Mouse (Mus musculus) thymus, adult 2 months (tissue): ENCODE results near the gene Robo2. TPM values are rescaled to one million over a fixed set of nuclear protein-coding genes. Genes with fewer than 3 reads are reported as not detected.

Experiments used
- DNase-seq: peaks from one replicate; pipeline ENCODE4 v3.0.0; 2021
- H3K27ac ChIP-seq: fragments of 200-500 bp; 2 replicates; pipeline ENCODE4 v1.5.1; 2012; ENCODE audit warnings: low read length, control low read depth; ENCODE audit not compliant: control insufficient read depth, insufficient read depth
- H3K27me3 ChIP-seq: fragments of 200-500 bp; 2 replicates; pipeline ENCODE4 v1.6.1; 2012; ENCODE audit warnings: mild to moderate bottlenecking, low read length, moderate library complexity, mixed read lengths; ENCODE audit not compliant: control insufficient read depth, insufficient read depth
- H3K36me3 ChIP-seq: fragments of 200-500 bp; 2 replicates; pipeline ENCODE4 v1.6.1; 2012; ENCODE audit warnings: mild to moderate bottlenecking, low read length, moderate library complexity; ENCODE audit not compliant: control insufficient read depth, insufficient read depth
- H3K4me1 ChIP-seq: fragments of 200-500 bp; replicated peaks from 2 replicates; pipeline ENCODE4 v1.6.1; 2012; ENCODE audit warnings: low read length; ENCODE audit not compliant: control insufficient read depth, insufficient read depth
- H3K4me3 ChIP-seq: fragments of 200-500 bp; 2 replicates; pipeline ENCODE4 v1.5.1; 2012; ENCODE audit warnings: mild to moderate bottlenecking, low read length, control low read depth, moderate library complexity; ENCODE audit not compliant: control insufficient read depth, insufficient read depth
- CTCF ChIP-seq: fragments of 200-500 bp; IDR thresholded peaks from 2 replicates; pipeline ENCODE4 v1.5.1; 2012; ENCODE audit warnings: mild to moderate bottlenecking, control low read depth, low read length, moderate library complexity, borderline replicate concordance; ENCODE audit not compliant: control insufficient read depth, poor library complexity, insufficient read depth; ENCODE audit errors: extremely low read depth
- POLR2A ChIP-seq: fragments of 200-500 bp; IDR thresholded peaks from 2 replicates; pipeline ENCODE4 v1.6.1; 2012; ENCODE audit warnings: mild to moderate bottlenecking, low read length, control low read depth, moderate library complexity; ENCODE audit not compliant: control insufficient read depth, poor library complexity, insufficient read depth; ENCODE audit errors: extremely low read depth
- WGBS: fragments of 180-500 bp; shearing (Covaris S2); methylation state at CpG from one replicate; pipeline ENCODE4 v1.1.7; 2018; 5-methylcytosine and 5-hydroxymethylcytosine counted together
- polyA plus RNA-seq: library from polyadenylated mRNA; depleted of rRNA; stranded (reverse); fragments of >200 nt; gene quantifications from 2 replicates; pipeline ENCODE4 v1.2.3, GENCODE M21; 2012

The Robo2 gene
- polyA plus RNA-seq, 1 experiment: 2.2 TPM

- H3K27ac ChIP-seq: no peak overlapping the region
- H3K4me1 ChIP-seq: no peaks in the 10 kb centered on the region
- no peaks in the 10 kb centered on the region for H3K36me3 ChIP-seq
- H3K4me3 ChIP-seq: no peak overlapping the region
- H3K27me3 ChIP-seq: no peaks in the 10 kb centered on the region
- TF ChIP-seq POLR2A (no peak), CTCF (no peak)
- DNase-seq: no peak
Measured at GRCm38 (mm10) chr16:74227285-74227684, 184.3 kb downstream of the Robo2 start.

DNA sequence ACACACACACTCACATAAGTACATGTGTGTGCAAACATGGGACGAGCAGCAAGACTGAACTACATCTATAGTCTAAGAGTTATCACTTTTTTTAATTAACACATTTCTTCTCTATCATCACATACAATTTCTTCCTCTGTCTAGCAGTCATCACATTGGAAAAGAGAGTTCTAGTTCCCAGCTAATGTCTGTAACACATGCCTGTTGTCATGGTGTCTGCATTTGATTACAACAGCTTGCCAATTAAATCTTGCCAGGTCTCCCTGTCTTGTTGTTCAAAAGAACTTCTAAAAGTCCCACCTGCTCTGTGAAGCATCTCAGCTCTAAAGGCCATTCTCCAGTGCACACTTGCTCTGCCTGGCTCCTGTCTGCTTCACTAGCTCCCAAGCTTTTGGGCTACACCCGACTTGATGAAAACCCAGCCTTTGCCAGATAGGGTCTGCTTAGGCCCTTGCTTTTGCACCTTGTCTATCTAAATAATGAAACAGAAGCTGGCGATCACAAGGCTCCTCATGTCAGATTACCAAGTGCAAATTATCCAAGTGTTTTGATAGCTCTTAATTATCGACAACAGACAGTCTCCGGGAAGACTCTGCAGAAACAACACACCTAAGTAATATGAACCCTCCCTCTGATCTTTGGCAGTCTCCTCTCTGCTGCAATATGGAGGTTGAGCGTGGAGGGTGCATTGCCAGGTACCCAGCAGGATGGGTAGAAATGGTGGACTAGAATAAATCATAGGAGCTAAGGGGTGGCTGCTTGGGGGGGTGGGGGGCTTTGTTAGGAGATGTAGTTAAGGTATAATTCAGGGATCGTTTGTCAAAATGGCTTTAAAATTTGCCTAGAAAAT lies 186.0 kb downstream of the Robo2 start:
- no peak overlapping the region for H3K4me3 ChIP-seq
- no peaks in the 10 kb centered on the region for H3K36me3 ChIP-seq
- TF ChIP-seq POLR2A (no peak), CTCF (no peak)
- WGBS: 89% methylated on average over 7 of the region's 7 CpGs
- no peaks in the 10 kb centered on the region for H3K4me1 ChIP-seq
- no peak overlapping the region for H3K27ac ChIP-seq
- no peaks in the 10 kb centered on the region for H3K27me3 ChIP-seq
- no peak for DNase-seq

GRCm38 (mm10) chr16:74222501-74222900 lies 189.1 kb downstream of the Robo2 start:
- 81% methylated on average over 5 of the region's 5 CpGs for WGBS
- H3K4me3 ChIP-seq: no peak overlapping the region
- TF ChIP-seq CTCF (no peak), POLR2A (no peak)

GRCm38 (mm10) chr16:74216879-74217415 lies 194.7 kb downstream of the Robo2 start:
- TF ChIP-seq CTCF: no peak
- TF ChIP-seq POLR2A: no peak
- DNase-seq: no peak
- no peaks in the 10 kb centered on the region for H3K36me3 ChIP-seq
- H3K4me3 ChIP-seq: no peak overlapping the region
- WGBS: 87% methylated on average over 1 of the region's 1 CpGs
- H3K4me1 ChIP-seq: no peaks in the 10 kb centered on the region
- H3K27me3 ChIP-seq: no peaks in the 10 kb centered on the region
- H3K27ac ChIP-seq: no peak overlapping the region

More at GRCm38 (mm10) chr16:74222501-74222900, 189.1 kb downstream of the Robo2 start:
- H3K27ac ChIP-seq: no peak overlapping the region
- H3K4me1 ChIP-seq: no peaks in the 10 kb centered on the region
- no peaks in the 10 kb centered on the region for H3K36me3 ChIP-seq
- no peaks in the 10 kb centered on the region for H3K27me3 ChIP-seq
- DNase-seq: no peak

DNA sequence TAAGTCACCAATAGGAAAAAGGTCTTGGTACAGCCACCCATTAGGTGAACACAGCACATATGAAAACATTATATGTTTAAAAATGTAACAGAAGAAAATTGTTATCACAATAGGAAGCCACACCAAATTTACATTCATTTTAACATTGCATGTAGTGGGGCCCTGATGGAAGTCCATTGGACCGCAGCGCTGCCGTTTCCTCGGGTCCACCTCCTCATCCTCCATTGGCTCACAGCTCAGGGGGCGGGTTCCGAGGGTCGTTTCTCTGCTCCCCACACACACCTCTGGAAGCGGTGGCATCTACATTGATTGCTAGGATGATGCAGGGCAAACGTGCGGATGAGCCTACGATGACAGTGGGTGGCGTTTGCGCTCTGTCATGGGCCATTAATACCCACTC lies 195.8 kb downstream of the Robo2 start:
- Histone ChIP-seq H3K27ac (no peak overlapping the region), H3K4me1 (no peaks in the 10 kb centered on the region), H3K27me3 (no peaks in the 10 kb centered on the region), H3K36me3 (no peaks in the 10 kb centered on the region), H3K4me3 (no peak overlapping the region)
- TF ChIP-seq POLR2A (no peak), CTCF (no peak)
- DNase-seq: no peak
- 96% methylated on average over 13 of the region's 13 CpGs for WGBS

DNA sequence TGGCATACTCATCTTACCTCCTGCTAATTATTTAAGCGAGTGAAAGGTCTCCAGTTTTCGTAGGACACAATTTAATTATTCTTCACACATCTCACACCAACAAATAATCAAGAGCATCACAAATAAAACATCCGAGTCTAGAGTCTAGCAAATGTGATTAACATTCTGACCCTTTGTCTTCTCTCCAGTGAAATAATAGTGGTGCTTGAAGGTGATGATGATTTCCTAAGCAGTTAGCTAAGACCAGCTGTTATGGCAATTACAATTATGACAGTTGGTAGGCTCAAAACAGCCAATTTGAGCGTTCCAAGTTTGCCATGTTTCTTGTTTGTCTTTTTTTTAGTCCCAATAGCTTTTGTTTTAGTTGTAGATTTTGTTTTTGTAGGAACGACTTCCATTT lies 210.9 kb downstream of the Robo2 start:
- 92% methylated on average over 5 of the region's 5 CpGs for WGBS
- H3K27me3 ChIP-seq: no peaks in the 10 kb centered on the region
- H3K36me3 ChIP-seq: no peaks in the 10 kb centered on the region
- no peak overlapping the region for H3K4me3 ChIP-seq
- no peaks in the 10 kb centered on the region for H3K4me1 ChIP-seq
- TF ChIP-seq CTCF: no peak
- TF ChIP-seq POLR2A: no peak
- H3K27ac ChIP-seq: no peak overlapping the region
- no peak for DNase-seq
